In the genomic region with DNA sequence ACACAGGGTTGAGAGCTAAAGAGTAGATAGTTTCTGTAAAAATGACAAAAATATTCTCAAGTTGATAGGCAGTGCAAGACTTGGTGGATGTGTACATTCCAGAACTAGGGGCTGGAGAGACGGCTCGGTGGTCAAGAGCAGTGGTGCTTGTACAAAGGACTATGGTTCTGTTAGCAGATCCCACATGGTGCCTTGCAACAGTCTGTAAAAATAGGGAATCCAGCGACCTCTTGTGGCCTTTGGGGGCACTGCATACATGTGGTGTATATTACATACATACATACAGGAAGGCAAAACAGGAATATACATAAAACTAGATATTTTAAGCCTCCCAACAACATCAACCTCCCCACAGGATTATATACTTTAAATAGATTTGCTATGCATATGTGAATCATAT, we compare ENCODE assay signal across 10 mouse cellular contexts. TPM values are rescaled to one million over a fixed set of nuclear protein-coding genes. Genes with fewer than 3 reads are reported as not detected.
DNase-seq lines count a peak whose midpoint lies in the region; TF ChIP-seq lines count a peak whose summit lies in the region.
"Had no signal": no experiment of that assay in that cellular context is flagged by ENCODE, and none has a peak within 500 bp of the region (broad histone marks: within the 10 kb centered on the region; RNA-seq: fewer than 3 reads in every experiment).

No protein-coding gene starts in this region.

- no peak for TF ChIP-seq POLR2A in cerebellum, adult 2 months (IDR thresholded peaks at IDR 0.05; ENCODE audit: borderline replicate concordance, insufficient read depth, low read length)
- TF ChIP-seq POLR2A in lung, adult 2 months (IDR thresholded peaks at IDR 0.05; ENCODE audit: borderline replicate concordance, extremely low read depth, low read depth, low read length) = no peak

- no peak overlapping the region for H3K27ac ChIP-seq in cerebellum, adult 2 months (ENCODE audit: insufficient read depth, low read length)
- H3K27ac ChIP-seq: embryonic facial prominence, embryonic 15.5 days had no signal

- H3K4me1 ChIP-seq in cerebellum, adult 2 months (ENCODE audit: control insufficient read depth, insufficient read depth, low read length) = peaks cover 6% of the 10 kb centered on the region
- peaks cover 8% of the 10 kb centered on the region for H3K4me1 ChIP-seq in lung, adult 2 months (ENCODE audit: control insufficient read depth, insufficient read depth, low read length)

- TF ChIP-seq CTCF in cerebellum, adult 2 months (IDR thresholded peaks at IDR 0.05; ENCODE audit: borderline replicate concordance, insufficient read depth, low read depth, low read length) = no peak
- TF ChIP-seq CTCF in lung, adult 2 months (IDR thresholded peaks at IDR 0.05; ENCODE audit: insufficient read depth, low read length) = peak; percentile 32

- peak; percentile 55 to 64 for DNase-seq in cerebellum, postnatal 10 days
- no peak for DNase-seq in cerebellum, adult 2 months
- no peak for DNase-seq in lung, adult 2 months
- no peak for DNase-seq in lung, adult 18-20 months
- DNase-seq in c-Kit-positive CD71-positive TER-119-positive erythroid progenitor cells, embryonic 14.5 days (ENCODE audit: low spot score) = peak; percentile 15
- peak; percentile 69 for DNase-seq in testis, postnatal 10 days (ENCODE audit: low spot score)
- no peak for DNase-seq in cerebellum, postnatal 25 days
- no peak for DNase-seq in embryo, embryonic 9.5 days (ENCODE audit: extremely low spot score)
- DNase-seq: kidney, postnatal 14 days had no signal

- H3K27me3 ChIP-seq in cerebellum, adult 2 months (ENCODE audit: control insufficient read depth, insufficient read depth, low read length) = no peaks in the 10 kb centered on the region
- H3K27me3 ChIP-seq: embryonic facial prominence, embryonic 15.5 days had no signal

- WGBS in cerebellum, adult 2 months = 67% methylated on average over 3 of the region's 3 CpGs
- 67% methylated on average over 3 of the region's 3 CpGs for WGBS in lung, adult 2 months

- no peak overlapping the region for H3K4me3 ChIP-seq in cerebellum, adult 2 months (replicated peaks; ENCODE audit: insufficient read depth, low read depth, low read length)
- no peak overlapping the region for H3K4me3 ChIP-seq in lung, adult 2 months (replicated peaks; ENCODE audit: extremely low read depth, low read depth, low read length)
- H3K4me3 ChIP-seq: embryonic facial prominence, embryonic 15.5 days had no signal

RNA-seq across cellular contexts. Expression of a gene that starts 12.8 kb away (rescaled TPM):
- polyA plus RNA-seq in cerebellum, adult 2 months (2012; rRNA removed) = 119 and 137 TPM in 2 replicates
- 353 and 397 TPM in 2 replicates for polyA plus RNA-seq in lung, adult 2 months (2012; rRNA removed)

RNA-seq across cellular contexts. Expression of a gene that starts 26.0 kb away (rescaled TPM):
- polyA plus RNA-seq in cerebellum, adult 2 months (2012; rRNA removed) = 0.21 and 0.49 TPM in 2 replicates
- 0.28 and 0.32 TPM in 2 replicates for polyA plus RNA-seq in lung, adult 2 months (2012; rRNA removed)

RNA-seq across cellular contexts. Expression of a gene that starts 33.6 kb away (rescaled TPM):
- polyA plus RNA-seq in cerebellum, adult 2 months (2012; rRNA removed) = 23.6 and 24.9 TPM in 2 replicates
- polyA plus RNA-seq in lung, adult 2 months (2012; rRNA removed) = 259 and 311 TPM in 2 replicates

RNA-seq across cellular contexts. Expression of a gene that starts 50.6 kb away (rescaled TPM):
- polyA plus RNA-seq in cerebellum, adult 2 months (2012; rRNA removed) = 41.8 and 42.6 TPM in 2 replicates
- polyA plus RNA-seq in lung, adult 2 months (2012; rRNA removed) = 55.9 and 61.9 TPM in 2 replicates

RNA-seq across cellular contexts. Expression of a gene that starts 59.7 kb away (rescaled TPM):
- polyA plus RNA-seq in cerebellum, adult 2 months (2012; rRNA removed) = 1.5 and 1.7 TPM in 2 replicates
- polyA plus RNA-seq in lung, adult 2 months (2012; rRNA removed) = 17.9 and 21.8 TPM in 2 replicates

Comparison
In these comparisons a context has a peak if more than half of its experiments do, and no peak if none do; other contexts are left out.
1. DNase-seq: peak in cerebellum, postnatal 10 days (2 of 2), c-Kit-positive CD71-positive TER-119-positive erythroid progenitor cells, embryonic 14.5 days (single experiment) and testis, postnatal 10 days (single experiment); none in cerebellum, adult 2 months (0 of 2), lung, adult 2 months (single experiment), lung, adult 18-20 months (0 of 2), cerebellum, postnatal 25 days (0 of 2) and embryo, embryonic 9.5 days (single experiment).
2. RNA of a gene that starts 33.6 kb away (polyA plus RNA-seq): 259 to 311 TPM in lung, adult 2 months; 23.6 to 24.9 TPM in cerebellum, adult 2 months; every median in the first group is over 10 times any median in the second.